Mouse (Mus musculus) lung, adult 18-20 months (tissue): Measurements from ENCODE around the gene Olfr66.

Experiments
- DNase-seq, 2 experiments: peaks; one replicate each; pipeline ENCODE4 v3.0.0; 2022; ENCODE audit warnings: mixed read lengths in 2 of 2

The Olfr66 gene

GRCm38 (mm10) chr7:103886152-103886551 is at the start of gene Olfr66:
Gene Olfr66 (minus strand): TSS chr7:103886252.
- DNase-seq, result no peak

DNA sequence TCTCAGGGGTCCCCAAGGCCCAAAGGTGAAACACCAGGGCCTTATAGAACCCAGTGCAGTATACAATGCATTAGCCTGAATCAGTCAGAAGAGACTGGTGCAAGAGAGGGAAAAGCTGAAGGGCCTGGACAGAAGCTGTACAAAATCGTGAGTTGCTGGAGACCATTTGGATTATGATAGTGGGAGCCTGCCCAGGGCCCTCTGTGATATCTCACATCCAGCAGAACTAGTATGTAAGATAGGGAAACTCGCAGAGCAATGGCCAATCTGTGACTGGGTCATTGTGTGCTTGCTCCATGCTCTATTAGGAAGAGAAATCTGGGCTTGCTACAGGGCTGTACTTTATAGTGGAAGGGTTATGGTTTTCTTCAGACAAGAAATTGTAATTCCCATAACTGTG is 48.2 kb upstream of the Olfr66 start, which contains the start of gene Olfr632:
TSS of gene Olfr632 (plus strand) at position 84 of the 400 bp plus-strand sequence.
- no peak for DNase-seq

DNA sequence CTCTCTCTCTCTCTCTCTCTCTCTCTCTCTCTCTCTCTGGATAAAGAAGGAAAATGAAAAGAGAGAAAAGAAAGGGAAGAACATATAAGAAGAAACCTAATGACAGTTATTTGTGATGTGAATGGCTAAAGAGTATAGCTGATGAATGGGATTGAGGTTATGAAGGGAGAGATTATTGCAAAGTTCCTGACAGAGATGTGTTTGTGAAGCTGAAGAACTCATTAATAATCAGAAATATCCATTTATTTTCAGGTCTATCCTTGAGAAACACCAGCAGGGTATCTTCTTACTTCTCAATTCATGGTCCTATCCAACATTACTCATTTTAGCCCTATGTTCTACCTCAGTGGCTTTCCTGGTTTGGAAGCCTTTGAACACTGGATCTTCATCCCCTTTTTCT is 42.5 kb upstream of the Olfr66 start, which contains the start of gene Olfr631:
TSS of gene Olfr631 (plus strand) at position 301 of the 400 bp plus-strand sequence.
- no peak for DNase-seq

GRCm38 (mm10) chr7:103915338-103915737 is 29.3 kb upstream of the Olfr66 start:
- no peak for DNase-seq

DNA sequence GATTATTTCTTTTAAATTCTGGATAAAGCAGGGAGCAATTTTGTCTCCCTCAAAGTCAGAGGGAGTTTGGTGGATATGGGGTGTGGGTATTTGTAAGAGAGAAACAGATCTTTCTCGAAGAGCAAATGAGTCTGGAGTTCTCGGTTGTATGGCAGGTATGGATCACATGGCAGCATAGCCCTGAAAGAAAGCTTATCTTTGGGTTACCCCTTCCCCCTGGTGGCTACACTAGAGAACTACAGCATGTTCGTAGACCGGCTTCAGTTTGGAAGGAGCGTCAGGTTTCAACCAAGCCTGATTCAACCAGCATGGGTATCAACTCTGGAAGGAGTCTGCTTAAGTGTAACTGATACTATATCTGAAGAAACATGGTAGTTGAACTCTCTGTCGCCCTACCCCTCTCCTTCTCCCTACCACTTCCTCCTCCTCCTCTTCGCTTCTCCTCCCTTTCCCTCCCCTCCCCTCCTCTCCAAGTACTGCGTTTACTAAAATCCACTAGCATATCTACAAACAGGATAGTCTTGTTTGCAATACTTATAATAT is 27.0 kb upstream of the Olfr66 start:
- no peak for DNase-seq

DNA sequence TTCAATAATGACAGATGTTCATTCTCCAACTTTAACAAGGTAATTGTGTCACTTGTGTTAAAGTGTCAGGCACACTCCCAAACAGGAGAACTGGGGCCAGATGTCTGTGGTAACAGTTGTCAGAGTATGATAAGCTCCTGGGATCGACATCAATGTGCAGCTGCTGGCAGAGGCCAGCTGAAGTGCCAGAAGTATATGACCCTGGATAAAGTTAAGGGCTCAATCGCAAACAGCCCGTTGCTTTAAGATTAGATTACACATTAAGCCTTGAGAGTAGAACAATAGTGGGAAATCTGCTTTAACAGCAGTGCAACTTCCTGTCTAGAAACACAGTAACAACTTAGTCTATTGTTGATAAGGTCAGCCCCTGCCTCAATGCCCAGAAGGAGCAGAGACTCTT is 24.0 kb upstream of the Olfr66 start:
- no peak for DNase-seq

DNA sequence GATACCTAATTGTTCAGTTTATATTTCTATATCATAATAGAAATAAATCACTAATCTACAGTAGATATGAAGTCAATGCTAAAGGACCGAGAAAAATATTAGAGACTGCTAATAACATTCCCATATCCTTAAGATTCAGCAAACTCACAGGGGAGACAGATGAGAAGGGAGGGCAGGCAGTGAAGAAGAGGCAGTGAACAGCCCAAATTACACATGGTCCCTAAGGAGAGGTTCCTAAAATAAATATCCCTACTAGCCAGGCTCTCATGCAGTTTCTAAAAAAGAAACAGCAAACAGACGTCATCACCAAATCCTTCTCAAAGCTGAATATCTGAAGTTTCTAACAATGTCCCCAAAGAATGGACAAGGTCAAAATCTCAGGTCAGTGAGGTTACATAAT is 17.1 kb upstream of the Olfr66 start, which contains the start of gene Olfr65:
TSS of gene Olfr65 (plus strand) at position 301 of the 400 bp plus-strand sequence.
- no peak for DNase-seq

GRCm38 (mm10) chr7:103894385-103894784 is 8.3 kb upstream of the Olfr66 start, which contains the start of gene Olfr64:
Gene Olfr64 (minus strand): TSS chr7:103894485.
- no peak for DNase-seq

GRCm38 (mm10) chr7:103877093-103877492 is 9.0 kb downstream of the Olfr66 start:
- no peak for DNase-seq

GRCm38 (mm10) chr7:103874451-103874850 is 11.6 kb downstream of the Olfr66 start:
- DNase-seq, result no peak

GRCm38 (mm10) chr7:103873064-103873463 is 13.0 kb downstream of the Olfr66 start:
- no peak for DNase-seq

DNA sequence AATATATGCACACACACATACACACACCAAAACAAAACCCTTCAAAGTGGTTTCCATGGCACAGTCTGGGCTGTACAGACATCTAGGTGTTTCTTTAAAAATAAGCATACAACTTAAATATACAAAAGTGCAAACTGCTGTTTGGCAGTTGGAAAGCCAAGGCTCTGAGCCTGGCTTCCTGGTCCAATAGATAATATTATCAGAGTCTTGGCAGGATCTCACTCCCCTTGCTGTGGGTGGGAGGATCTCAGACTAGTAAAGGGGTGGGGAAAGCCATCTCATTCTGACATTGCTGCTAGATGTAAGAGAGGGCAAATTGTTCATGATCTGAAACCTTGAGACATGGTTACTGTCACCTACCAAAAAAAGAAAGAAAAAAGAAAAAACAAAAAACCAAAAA is 15.4 kb downstream of the Olfr66 start:
- DNase-seq, result no peak

DNA sequence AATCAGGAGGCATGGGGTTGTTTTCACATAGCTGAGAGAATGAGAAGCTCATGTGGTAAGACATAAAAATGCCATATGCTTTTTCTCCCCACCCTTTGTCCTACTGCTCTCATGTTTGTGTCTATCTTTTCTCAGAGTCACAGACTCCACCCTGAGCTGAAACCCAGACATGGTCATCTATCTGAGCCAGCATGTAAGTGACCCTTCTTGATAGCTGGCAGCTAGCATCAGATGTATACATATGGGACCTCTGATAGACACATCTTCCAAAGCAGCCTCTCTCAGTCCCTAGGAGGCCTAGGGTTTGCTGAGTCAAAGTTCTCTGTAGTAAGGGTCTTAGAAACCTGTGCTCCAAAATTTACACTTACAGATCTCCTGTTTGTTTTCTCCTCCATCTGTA is 20.3 kb downstream of the Olfr66 start:
- no peak for DNase-seq

GRCm38 (mm10) chr7:103861531-103861930 is 24.5 kb downstream of the Olfr66 start:
- DNase-seq, result no peak

GRCm38 (mm10) chr7:103860855-103861254 is 25.2 kb downstream of the Olfr66 start:
- peak; percentile 1 to 4 for DNase-seq

DNA sequence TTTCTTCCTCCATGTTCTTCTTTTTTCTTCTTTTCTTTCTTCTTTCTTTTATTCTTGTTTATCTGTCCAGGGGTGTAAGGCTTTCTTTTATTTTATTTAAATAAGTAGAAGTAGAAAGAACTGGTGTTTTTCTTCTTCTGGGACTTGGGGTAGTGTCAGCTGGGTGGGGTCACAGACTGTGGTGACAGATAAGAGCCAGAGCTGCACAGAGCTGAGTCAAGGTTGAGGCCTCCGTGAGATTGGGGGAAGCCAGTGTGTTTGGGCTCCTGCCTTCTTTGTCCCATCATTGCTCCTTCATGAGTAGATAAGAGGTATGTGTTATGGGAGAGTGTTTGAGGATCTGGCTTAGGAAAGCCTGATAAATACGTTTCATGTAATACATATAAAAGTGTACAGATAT is 27.0 kb downstream of the Olfr66 start:
- DNase-seq, result no peak

DNA sequence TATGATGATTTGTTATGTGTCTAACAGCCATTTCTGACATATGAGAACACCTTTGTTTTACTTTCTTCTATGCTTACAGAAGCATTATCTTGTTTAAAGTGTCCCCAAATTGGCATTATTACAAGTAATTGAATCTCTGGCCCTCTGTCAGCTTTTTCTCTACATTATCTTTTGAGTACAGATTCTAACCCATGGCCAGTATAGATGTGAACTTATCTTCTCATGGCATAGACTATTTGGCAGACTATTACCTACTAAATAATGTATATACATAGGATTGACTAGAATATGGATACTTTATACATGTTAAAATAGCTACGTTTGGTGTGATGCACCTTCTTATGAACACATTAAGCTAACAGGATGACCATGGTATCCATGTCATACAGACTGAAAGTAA is 31.4 kb downstream of the Olfr66 start:
- DNase-seq, result no peak

- DNase-seq, result no peak
Measured at GRCm38 (mm10) chr7:103853090-103853489, 33.0 kb downstream of the Olfr66 start, which contains the start of gene Hbb-y. Gene Hbb-y (minus strand): TSS chr7:103853216.

- DNase-seq, result no peak
Measured at GRCm38 (mm10) chr7:103844525-103845325, 41.3 kb downstream of the Olfr66 start.

DNA sequence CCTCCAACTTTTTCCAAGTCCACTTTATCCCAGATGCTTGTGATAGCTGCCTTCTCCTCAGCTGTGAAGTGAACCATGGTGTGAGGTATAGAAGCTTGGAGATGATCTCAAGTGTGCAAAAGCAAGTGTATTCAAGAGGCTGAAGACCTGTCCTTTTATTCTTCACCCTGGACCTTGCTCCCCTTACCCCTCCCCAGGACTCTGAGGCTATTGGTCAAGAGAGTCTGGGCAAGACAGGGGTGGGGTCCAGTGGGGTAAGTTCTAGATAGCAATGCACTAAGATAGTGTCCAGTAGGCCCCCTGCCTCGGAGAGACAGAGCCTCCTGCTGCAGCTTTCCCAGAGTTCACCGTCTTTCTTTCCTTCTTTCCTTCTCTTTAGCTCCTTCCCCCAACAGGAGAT is 43.0 kb downstream of the Olfr66 start, which contains the start of gene Hbb-bh1:
TSS of gene Hbb-bh1 (minus strand) at position 131 of the 400 bp plus-strand sequence.
- no peak for DNase-seq

- DNase-seq, result no peak
Measured at GRCm38 (mm10) chr7:103840268-103840667, 45.8 kb downstream of the Olfr66 start, which contains the start of gene Hbb-bh2. Gene Hbb-bh2 (minus strand): TSS chr7:103840520.
